ENCODE assay signal across 8 mouse cellular contexts in genomic region chr7:5080815-5081214, GRCm38 (mm10). TPM values are rescaled to one million over a fixed set of nuclear protein-coding genes. Genes with fewer than 3 reads are reported as not detected.
DNase-seq lines count a peak whose midpoint lies in the region; ATAC-seq and TF ChIP-seq lines count a peak whose summit lies in the region.
"Had no signal": no experiment of that assay in that cellular context is flagged by ENCODE, and none has a peak within 500 bp of the region (broad histone marks: within the 10 kb centered on the region; RNA-seq: fewer than 3 reads in every experiment).

No protein-coding gene starts in this region.

- H3K9me3 ChIP-seq in embryonic facial prominence, embryonic 15.5 days (replicated peaks): no peaks in the 10 kb centered on the region
- H3K9me3 ChIP-seq in limb, embryonic 12.5 days: no peaks in the 10 kb centered on the region

- no peak for DNase-seq in lung, adult 2 months
- DNase-seq in lung, postnatal 36 days: no peak
- DNase-seq in left cerebral cortex, postnatal 10 days (ENCODE audit: extremely low spot score in 1 of 2, low spot score in 2 of 2): no peak

- intact Hi-C loops in left cerebral cortex, postnatal 10 days (cut with DNase I): loop anchor here (2.0 to 10.0 kb wide), 2 partner anchors 18 to 1094 kb away; partner anchors contain the start of genes U2af2 and Zfp444

- WGBS in lung, adult 2 months: 7% methylated on average over 6 of the region's 6 CpGs
- 10% methylated on average over 6 of the region's 6 CpGs for WGBS in embryonic facial prominence, embryonic 15.5 days
- 12% methylated on average over 6 of the region's 6 CpGs for WGBS in limb, embryonic 12.5 days
- 2% methylated on average over 6 of the region's 6 CpGs for WGBS in small intestine, adult 2 months

- no peak for ATAC-seq in embryonic facial prominence, embryonic 15.5 days (ENCODE audit: insufficient number of reproducible peaks, low FRiP score, low TSS enrichment, low read depth)
- ATAC-seq in limb, embryonic 12.5 days (ENCODE audit: insufficient number of reproducible peaks, insufficient read depth, low FRiP score, low TSS enrichment, low read depth): no peak
- no peak for ATAC-seq in monocyte, adult 5-6 weeks (replicated peaks; ENCODE audit: insufficient number of reproducible peaks, low FRiP score, low TSS enrichment, poor library complexity, severe bottlenecking)

- H3K4me2 ChIP-seq in embryonic facial prominence, embryonic 15.5 days (replicated peaks): peak overlapping the region; percentile 74
- peak overlapping the region; percentile 69 for H3K4me2 ChIP-seq in limb, embryonic 12.5 days

- H3K9ac ChIP-seq in embryonic facial prominence, embryonic 15.5 days: peak overlapping the region; percentile 100
- H3K9ac ChIP-seq in limb, embryonic 12.5 days (replicated peaks): peak overlapping the region; percentile 98

- H3K4me3 ChIP-seq in lung, adult 2 months (replicated peaks; ENCODE audit: extremely low read depth, low read depth, low read length): peak overlapping the region; percentile 58
- peak overlapping the region; percentile 100 for H3K4me3 ChIP-seq in embryonic facial prominence, embryonic 15.5 days (replicated peaks)
- H3K4me3 ChIP-seq in limb, embryonic 12.5 days (replicated peaks): peak overlapping the region; percentile 98
- peak overlapping the region; percentile 91 for H3K4me3 ChIP-seq in small intestine, adult 2 months (ENCODE audit: low read depth, low read length)

- TF ChIP-seq CTCF in lung, adult 2 months (IDR thresholded peaks at IDR 0.05; ENCODE audit: insufficient read depth, low read length): no peak
- no peak for TF ChIP-seq CTCF in small intestine, adult 2 months (IDR thresholded peaks at IDR 0.05; ENCODE audit: extremely low read depth, insufficient read length, insufficient replicate concordance, low read depth, low read length)

- peak overlapping the region; percentile 95 for H3K27ac ChIP-seq in embryonic facial prominence, embryonic 15.5 days (replicated peaks)
- peak overlapping the region; percentile 94 for H3K27ac ChIP-seq in limb, embryonic 12.5 days
- peak overlapping the region; percentile 87 for H3K27ac ChIP-seq in small intestine, adult 2 months (ENCODE audit: insufficient read depth, low read depth, low read length)

- H3K4me1 ChIP-seq in lung, adult 2 months (ENCODE audit: control insufficient read depth, insufficient read depth, low read length): peaks cover 6% of the 10 kb centered on the region; the same call in 1 of the 2 replicates
- H3K4me1 ChIP-seq in embryonic facial prominence, embryonic 15.5 days: peaks cover 26% of the 10 kb centered on the region
- peaks cover 14% of the 10 kb centered on the region for H3K4me1 ChIP-seq in limb, embryonic 12.5 days (replicated peaks)
- peaks cover 24% of the 10 kb centered on the region for H3K4me1 ChIP-seq in small intestine, adult 2 months (ENCODE audit: control insufficient read depth, insufficient read depth, insufficient read length, low read length)

- TF ChIP-seq POLR2A in lung, adult 2 months (IDR thresholded peaks at IDR 0.05; ENCODE audit: borderline replicate concordance, extremely low read depth, low read depth, low read length): no peak
- TF ChIP-seq POLR2A in small intestine, adult 2 months (IDR thresholded peaks at IDR 0.05; ENCODE audit: low read depth, low read length): no peak

- H3K27me3 ChIP-seq in embryonic facial prominence, embryonic 15.5 days: no peaks in the 10 kb centered on the region
- no peaks in the 10 kb centered on the region for H3K27me3 ChIP-seq in limb, embryonic 12.5 days
- H3K27me3 ChIP-seq in small intestine, adult 2 months (ENCODE audit: control insufficient read depth, insufficient read depth, low read length): no peaks in the 10 kb centered on the region

- H3K36me3 ChIP-seq in embryonic facial prominence, embryonic 15.5 days: peaks cover 33% of the 10 kb centered on the region
- peaks cover 65% of the 10 kb centered on the region for H3K36me3 ChIP-seq in limb, embryonic 12.5 days
- peaks cover 42% of the 10 kb centered on the region for H3K36me3 ChIP-seq in small intestine, adult 2 months (ENCODE audit: control insufficient read depth, insufficient read depth, low read length)

RNA-seq across cellular contexts. Expression of gene Epn1, which starts 0.8 kb away (rescaled TPM):
- polyA plus RNA-seq in lung, adult 2 months (2012; rRNA removed): 151 and 160 TPM in 2 replicates
- 66.5 and 70.6 TPM in 2 replicates for polyA plus RNA-seq in embryonic facial prominence, embryonic 15.5 days (2015; fragmentation: Nextera tagmentation; extraction: Ambion mirVana)
- polyA plus RNA-seq in limb, embryonic 12.5 days (2016; fragmentation: Nextera tagmentation; extraction: Ambion mirVana): 62.8 and 67.3 TPM in 2 replicates
- 240 and 483 TPM in 2 replicates for polyA plus RNA-seq in small intestine, adult 2 months (2012; rRNA removed)
- 100 to 1,000 TPM; 387 to 408 TPM for total RNA-seq in left cerebral cortex, postnatal 10 days (2021)
- total RNA-seq in monocyte, adult 5-6 weeks (2017): 65.8 to 88.9 TPM (median 80.5 TPM) in 3 replicates

RNA-seq across cellular contexts. Expression of gene U2af2, which starts 18.9 kb away (rescaled TPM):
- 145 and 189 TPM in 2 replicates for polyA plus RNA-seq in lung, adult 2 months (2012; rRNA removed)
- 116 and 124 TPM in 2 replicates for polyA plus RNA-seq in embryonic facial prominence, embryonic 15.5 days (2015; fragmentation: Nextera tagmentation; extraction: Ambion mirVana)
- polyA plus RNA-seq in limb, embryonic 12.5 days (2016; fragmentation: Nextera tagmentation; extraction: Ambion mirVana): 171 and 175 TPM in 2 replicates
- polyA plus RNA-seq in small intestine, adult 2 months (2012; rRNA removed): 76.6 and 150 TPM in 2 replicates
- total RNA-seq in left cerebral cortex, postnatal 10 days (2021): 100 to 1,000 TPM; 170 to 172 TPM
- total RNA-seq in monocyte, adult 5-6 weeks (2017): 119 to 185 TPM (median 151 TPM) in 3 replicates

RNA-seq across cellular contexts. Expression of gene Zfp580, which starts 29.5 kb away (rescaled TPM):
- 36.0 and 37.9 TPM in 2 replicates for polyA plus RNA-seq in lung, adult 2 months (2012; rRNA removed)
- polyA plus RNA-seq in embryonic facial prominence, embryonic 15.5 days (2015; fragmentation: Nextera tagmentation; extraction: Ambion mirVana): 36.8 and 43.1 TPM in 2 replicates
- polyA plus RNA-seq in limb, embryonic 12.5 days (2016; fragmentation: Nextera tagmentation; extraction: Ambion mirVana): 29.3 and 39.6 TPM in 2 replicates
- polyA plus RNA-seq in small intestine, adult 2 months (2012; rRNA removed): 12.2 and 17.6 TPM in 2 replicates
- 10 to 100 TPM; 68.9 to 71.0 TPM for total RNA-seq in left cerebral cortex, postnatal 10 days (2021)
- total RNA-seq in monocyte, adult 5-6 weeks (2017): not detected in 3 replicates

RNA-seq across cellular contexts. Expression of gene Rfpl4, which starts 35.9 kb away (rescaled TPM):
- not detected in 2 replicates for polyA plus RNA-seq in lung, adult 2 months (2012; rRNA removed)
- polyA plus RNA-seq in embryonic facial prominence, embryonic 15.5 days (2015; fragmentation: Nextera tagmentation; extraction: Ambion mirVana): not detected in 2 replicates
- polyA plus RNA-seq in limb, embryonic 12.5 days (2016; fragmentation: Nextera tagmentation; extraction: Ambion mirVana): 0.14 TPM in 1 of 2 replicates, not detected in the other
- polyA plus RNA-seq in small intestine, adult 2 months (2012; rRNA removed): not detected in 2 replicates
- not detected for total RNA-seq in left cerebral cortex, postnatal 10 days (2021)
- not detected in 3 replicates for total RNA-seq in monocyte, adult 5-6 weeks (2017)
- total RNA-seq: common myeloid progenitor, adult 5-6 weeks had no signal

RNA-seq across cellular contexts. Expression of gene Zfp784, which starts 42.6 kb away (rescaled TPM):
- 5.2 and 6.9 TPM in 2 replicates for polyA plus RNA-seq in lung, adult 2 months (2012; rRNA removed)
- polyA plus RNA-seq in embryonic facial prominence, embryonic 15.5 days (2015; fragmentation: Nextera tagmentation; extraction: Ambion mirVana): 6.7 and 7.5 TPM in 2 replicates
- polyA plus RNA-seq in limb, embryonic 12.5 days (2016; fragmentation: Nextera tagmentation; extraction: Ambion mirVana): 4.7 and 5.2 TPM in 2 replicates
- 3.2 and 7.7 TPM in 2 replicates for polyA plus RNA-seq in small intestine, adult 2 months (2012; rRNA removed)
- 1 to 10 TPM; 4.1 to 4.8 TPM for total RNA-seq in left cerebral cortex, postnatal 10 days (2021)
- total RNA-seq in monocyte, adult 5-6 weeks (2017): 3.0 to 3.8 TPM (median 3.1 TPM) in 3 replicates
